ENCODE assay signal across 14 mouse cellular contexts in the genomic region with DNA sequence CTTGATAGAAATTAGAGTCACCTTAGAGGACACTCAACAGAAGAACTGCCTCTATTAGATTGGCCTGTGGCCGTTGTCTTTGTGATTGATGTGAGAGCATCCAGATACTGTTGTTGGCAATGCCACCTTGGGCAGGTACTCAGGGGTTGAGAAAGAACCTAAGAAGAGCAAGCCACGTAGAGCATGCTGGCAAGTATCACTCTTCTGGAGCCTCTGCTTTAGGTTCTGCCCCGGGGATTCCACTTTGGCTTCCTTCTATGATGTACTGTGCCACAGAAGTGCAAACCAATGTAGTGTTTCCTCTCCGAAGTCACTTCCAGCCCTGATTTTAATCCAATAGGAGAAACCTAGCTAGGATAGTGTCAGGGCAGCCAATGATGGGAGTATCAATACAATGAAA.
A peak's percentile ranks its signal among the peaks of the same experiment; 100 is the strongest.
DNase-seq lines count a peak whose midpoint lies in the region.
"Had no signal": no experiment of that assay in that cellular context is flagged by ENCODE, and none has a peak within 500 bp of the region (broad histone marks: within the 10 kb centered on the region; RNA-seq: fewer than 3 reads in every experiment).

No protein-coding gene starts in this region.

- peak; percentile 84 for DNase-seq in fat pad, adult 2 months (ENCODE audit: extremely low read depth, low read depth, low spot score)
- peak; percentile 66 for DNase-seq in gonadal fat pad, adult 2 months (ENCODE audit: low read depth)
- no peak for DNase-seq in cerebellum, adult 18-20 months
- no peak for DNase-seq in layer of hippocampus, postnatal 25 days (ENCODE audit: extremely low spot score in 1 of 2, low spot score in 1 of 2)
- DNase-seq: adrenal gland, adult 2 months; adrenal gland, adult 8-10 months; adrenal gland, postnatal 10 days; adrenal gland, postnatal 14 days; adrenal gland, postnatal 25 days; adrenal gland, postnatal 36 days; B cell, adult 2 months; cerebellum, adult 11 months; cerebellum, adult 11-12 months; cerebellum, adult 2 months had no signal

Comparison
In these comparisons a context has a peak if more than half of its experiments do, and no peak if none do; other contexts are left out.
1. DNase-seq: peak in fat pad, adult 2 months (single experiment) and gonadal fat pad, adult 2 months (single experiment); none in cerebellum, adult 18-20 months (0 of 2) and layer of hippocampus, postnatal 25 days (0 of 2).